Mouse (Mus musculus) testis, postnatal 14 days (tissue): ENCODE data around the gene Zmym6.
"Not testable (repeated sequence)": the region's sequence is repeated elsewhere in the genome, so short reads cannot be mapped to it uniquely, and the experiment has no call there.

ENCODE experiments used
- DNase-seq: peaks from one replicate; pipeline ENCODE4 v3.0.0; 2021; ENCODE audit warnings: low spot score

Zmym6 gene

GRCm38 (mm10) chr4:127076875-127077548, at the start of gene Zmym6:
Gene Zmym6 (plus strand): TSS chr4:127077383.
- DNase-seq, result peak; percentile 96

GRCm38 (mm10) chr4:127037158-127037557, 40.0 kb upstream of the Zmym6 start:
- no peak for DNase-seq

DNA sequence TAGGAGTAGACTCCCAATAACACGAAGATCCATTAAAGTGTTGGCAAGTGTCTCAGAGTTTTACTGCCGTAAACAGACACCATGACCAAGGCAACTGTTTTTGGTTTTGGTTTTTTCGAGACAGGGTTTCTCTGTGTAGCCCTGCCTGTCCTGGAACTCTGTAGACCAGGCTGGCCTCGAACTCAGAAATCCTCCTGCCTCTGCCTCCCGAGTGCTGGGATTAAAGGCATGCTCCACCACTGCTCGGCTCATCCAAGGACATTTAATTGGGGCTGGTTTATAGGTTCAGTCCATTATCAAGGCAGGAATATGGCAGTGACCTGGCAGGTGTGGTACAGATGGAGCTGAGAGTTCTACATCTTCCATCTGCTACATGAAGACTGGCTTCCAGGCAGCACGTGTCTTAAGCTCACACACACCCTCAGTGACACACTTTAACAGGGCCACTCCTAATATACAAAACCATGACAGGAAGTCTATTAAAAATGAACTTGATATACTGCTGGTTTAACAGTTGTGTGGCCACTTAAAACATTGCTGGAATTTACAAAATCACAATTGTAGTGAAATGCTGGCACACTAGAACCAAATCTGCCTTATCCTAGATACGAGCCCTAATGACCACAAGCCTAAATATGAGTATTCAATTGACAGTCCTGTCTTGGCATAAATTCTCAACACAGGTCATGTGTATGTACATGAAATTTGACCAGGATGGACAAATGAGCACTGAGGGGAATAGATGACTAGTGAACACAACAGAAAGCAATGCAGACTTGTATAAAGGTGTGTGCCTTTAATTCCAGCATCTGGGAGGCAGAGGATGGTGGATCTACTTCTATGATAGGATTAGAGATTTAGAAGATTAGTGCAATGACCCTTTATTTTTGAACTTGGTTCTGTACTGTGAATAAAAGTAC, 39.0 kb upstream of the Zmym6 start:
- no peak for DNase-seq

DNA sequence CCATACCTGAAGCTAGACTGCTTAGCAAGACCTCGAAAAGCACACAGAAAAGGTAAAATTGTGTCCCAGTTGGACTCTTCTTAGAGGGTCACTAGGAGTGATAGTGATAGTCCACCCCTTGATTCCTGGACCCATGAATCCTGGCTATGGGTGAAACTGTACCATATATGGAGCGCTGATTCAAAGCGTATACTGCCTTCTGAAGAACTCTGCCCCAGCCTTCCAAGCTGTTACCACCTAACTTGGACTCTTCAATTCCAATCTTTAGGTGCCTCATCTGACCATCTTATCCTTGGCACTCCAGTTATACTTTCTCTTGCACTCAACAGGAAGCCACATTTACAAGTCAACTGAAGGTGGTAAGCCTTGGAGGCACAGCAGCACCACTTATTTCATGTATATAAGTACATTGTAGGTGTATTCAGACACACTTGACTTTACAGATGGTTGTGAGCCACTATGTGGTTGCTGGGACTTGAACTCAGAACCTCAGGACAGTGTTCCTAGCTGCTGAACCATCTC, 38.3 kb upstream of the Zmym6 start:
- DNase-seq, result no peak

DNA sequence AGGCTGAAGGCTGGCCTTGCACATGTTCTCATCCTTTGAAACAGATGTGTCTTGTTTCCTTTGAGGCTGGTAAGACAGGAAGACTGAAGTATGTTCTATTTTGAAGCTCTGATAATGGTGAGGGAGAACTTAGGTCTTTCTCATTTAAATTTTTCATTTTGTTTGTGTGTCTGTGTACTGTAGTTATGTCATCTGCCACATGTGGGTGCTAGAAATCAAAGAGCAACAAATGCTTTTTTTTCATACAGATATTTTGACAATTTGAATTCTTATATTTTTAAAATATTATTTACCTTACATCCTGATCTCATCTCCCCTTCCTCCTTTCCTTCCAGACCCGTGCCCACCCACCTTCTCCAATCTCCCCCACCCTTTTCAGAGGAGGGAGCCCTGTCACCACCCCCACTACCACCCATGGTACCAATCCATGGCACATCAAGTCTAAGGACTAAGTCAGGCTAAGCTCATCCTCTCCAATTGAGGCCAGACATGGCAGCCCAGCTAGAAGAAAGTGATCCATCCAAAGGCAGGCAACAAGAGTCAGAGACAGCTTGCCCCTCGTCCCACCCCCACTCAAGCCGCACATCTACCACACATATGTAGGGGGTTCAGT, 37.2 kb upstream of the Zmym6 start:
- DNase-seq, result no peak

- no peak for DNase-seq
Measured at GRCm38 (mm10) chr4:127043540-127043939, 33.6 kb upstream of the Zmym6 start.

DNA sequence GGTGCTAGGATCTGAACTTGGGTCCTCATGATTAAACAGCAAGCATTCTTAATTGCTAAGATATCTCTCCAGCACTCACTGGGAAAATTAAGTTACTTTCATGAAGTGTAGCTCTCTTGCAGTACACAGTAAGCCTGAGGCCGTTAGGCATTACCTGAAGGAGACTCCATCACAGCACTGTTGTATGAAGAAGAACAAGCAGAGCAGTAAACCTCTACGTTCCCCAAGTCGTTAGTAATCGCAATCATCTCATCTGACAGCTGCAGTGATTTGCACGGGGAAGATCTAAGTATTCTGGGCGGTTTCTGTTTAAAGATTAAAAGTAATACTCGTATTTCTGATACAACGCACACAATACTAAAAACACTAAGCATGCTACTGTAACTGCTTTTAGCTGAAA, 26.1 kb upstream of the Zmym6 start:
- DNase-seq, result no peak

GRCm38 (mm10) chr4:127053071-127053470, 24.1 kb upstream of the Zmym6 start:
- no peak for DNase-seq

GRCm38 (mm10) chr4:127054522-127055198, 22.5 kb upstream of the Zmym6 start:
- DNase-seq, result no peak

DNA sequence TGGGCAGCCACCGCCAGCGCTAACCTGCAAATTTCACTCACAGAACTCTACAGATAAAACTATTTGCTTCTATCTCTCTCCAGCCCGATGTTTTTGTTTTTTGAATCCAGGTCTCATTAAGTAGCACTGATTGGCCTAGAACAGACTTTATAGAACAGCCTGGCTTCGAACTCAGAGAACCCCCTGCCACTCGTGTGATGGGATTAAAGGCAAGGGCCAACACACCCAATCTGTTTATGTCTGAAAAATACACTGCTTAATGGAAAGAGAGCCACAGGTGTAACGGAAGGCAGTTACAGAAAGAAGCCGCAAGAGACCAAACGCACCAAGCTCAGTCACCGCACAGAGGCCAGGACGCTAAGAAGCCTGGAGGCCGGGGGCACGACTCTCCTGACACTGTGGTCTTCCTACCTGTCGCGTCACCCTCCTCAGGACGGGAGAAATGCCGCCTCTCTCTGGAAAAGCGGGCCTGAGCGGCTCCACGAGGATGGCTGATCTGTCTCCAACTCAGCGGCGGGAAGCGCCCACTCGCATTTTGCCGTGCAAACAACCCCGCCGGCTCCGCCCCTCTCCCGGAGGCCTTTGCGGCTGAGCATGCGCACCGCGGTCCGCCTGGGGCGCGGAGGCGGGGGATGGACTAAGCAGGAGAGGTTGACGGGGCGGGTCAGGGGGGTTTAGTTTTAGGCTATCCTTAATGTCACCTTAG, 16.4 kb upstream of the Zmym6 start, which contains the start of gene Zmym1:
Gene Zmym1 (minus strand): TSS at position 568 of the 706 bp plus-strand sequence.
- DNase-seq, result peak; percentile 91

- no peak for DNase-seq
Measured at GRCm38 (mm10) chr4:127064051-127064450, 13.1 kb upstream of the Zmym6 start.

- no peak for DNase-seq
Measured at GRCm38 (mm10) chr4:127074915-127075314, 2.3 kb upstream of the Zmym6 start.

DNA sequence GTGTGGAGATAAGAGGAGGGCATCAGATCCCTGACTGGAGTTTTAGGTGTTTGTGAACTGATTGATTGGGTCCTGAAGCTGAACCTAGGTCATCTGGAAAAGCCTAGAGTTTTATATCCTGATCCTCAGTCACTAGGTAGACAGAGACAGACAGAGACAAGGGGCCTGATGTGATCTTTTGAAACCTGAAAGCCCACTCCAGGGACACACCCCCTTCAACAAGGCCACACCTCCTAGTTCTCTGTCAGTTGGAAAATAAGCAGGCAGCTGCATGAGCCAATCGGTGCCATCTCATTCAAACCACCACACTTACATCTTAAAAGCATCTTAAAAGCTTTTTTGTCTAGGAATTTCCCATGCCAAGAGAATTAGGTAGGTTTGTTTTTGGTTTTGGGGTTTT, 3.6 kb downstream of the Zmym6 start:
- no peak for DNase-seq

DNA sequence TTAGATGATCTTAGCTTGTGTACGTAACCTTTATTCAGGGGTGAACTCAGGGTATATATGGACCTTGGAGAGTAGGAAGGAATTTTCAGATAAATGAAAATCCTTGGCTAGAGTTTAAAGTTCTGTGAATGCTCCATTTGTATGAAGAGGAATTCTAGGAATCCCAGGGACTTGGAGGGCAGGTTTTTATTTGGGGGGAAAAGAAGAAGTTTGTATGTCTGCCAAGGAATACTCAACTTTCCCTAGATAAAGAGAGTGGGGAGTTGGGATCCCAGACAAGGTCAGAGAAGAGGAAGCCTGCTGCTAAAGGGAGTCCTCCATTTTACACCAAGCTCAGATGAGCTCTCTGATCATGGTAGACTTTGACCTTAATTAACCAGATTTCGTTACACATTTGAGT, 5.9 kb downstream of the Zmym6 start:
- DNase-seq, result no peak

DNA sequence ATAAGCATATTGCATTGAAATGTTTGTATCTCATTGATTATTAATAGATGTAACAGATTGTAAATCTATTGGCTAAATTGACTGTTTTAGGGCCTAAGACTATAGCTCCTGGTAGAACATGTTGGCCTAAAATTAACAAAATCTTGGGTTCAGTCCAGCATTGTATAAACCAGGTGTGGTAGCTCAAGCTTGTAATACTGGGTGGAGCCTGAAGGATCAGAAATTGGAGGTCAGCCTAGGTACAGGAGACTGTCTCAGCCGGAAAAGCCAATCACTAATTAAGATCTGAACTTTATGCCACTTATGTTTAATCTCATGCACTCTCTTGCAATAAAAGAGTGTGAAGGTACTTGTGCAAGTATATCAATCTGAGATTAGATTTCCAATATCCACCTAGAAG, 8.6 kb downstream of the Zmym6 start:
- no peak for DNase-seq

DNA sequence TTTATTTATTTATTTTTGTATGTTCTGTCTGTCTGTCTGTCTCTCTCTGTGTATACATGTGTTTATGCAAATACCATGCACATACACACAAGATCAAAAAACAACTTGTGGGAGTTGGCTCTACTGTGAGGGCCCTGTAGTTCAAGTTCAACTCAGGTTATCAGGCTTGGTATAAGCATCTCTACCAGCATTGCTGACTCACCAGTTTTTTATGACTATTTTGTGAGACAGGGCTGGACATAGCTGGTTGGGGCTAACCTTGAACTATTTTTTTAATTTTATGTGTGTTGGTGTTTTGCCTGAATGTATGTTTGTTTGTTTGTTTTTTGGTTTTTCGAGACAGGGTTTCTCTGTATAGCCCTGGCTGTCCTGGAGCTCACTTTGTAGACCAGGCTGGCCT, 14.0 kb downstream of the Zmym6 start:
- no peak for DNase-seq

GRCm38 (mm10) chr4:127095090-127095489, 17.9 kb downstream of the Zmym6 start:
- DNase-seq, result no peak

DNA sequence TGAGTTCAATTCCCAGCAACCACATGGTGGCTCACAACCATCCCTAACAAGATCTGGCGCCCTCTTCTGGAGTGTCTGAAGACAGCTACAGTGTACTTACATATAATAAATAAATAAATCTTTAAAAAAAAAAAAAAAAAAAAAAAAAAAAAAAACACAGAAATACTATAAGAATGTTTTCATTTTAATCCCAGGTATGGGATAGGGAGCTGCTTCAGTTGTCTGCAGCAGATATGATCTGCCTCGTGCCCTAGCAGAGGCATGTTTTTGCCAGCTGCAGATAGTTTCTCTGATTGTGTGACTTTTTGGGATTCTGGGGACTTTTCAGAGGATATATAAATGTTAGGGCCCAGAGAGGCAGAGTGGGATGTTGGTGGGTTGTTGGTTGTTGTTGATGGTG, 22.4 kb downstream of the Zmym6 start:
- DNase-seq, result not testable (repeated sequence)

DNA sequence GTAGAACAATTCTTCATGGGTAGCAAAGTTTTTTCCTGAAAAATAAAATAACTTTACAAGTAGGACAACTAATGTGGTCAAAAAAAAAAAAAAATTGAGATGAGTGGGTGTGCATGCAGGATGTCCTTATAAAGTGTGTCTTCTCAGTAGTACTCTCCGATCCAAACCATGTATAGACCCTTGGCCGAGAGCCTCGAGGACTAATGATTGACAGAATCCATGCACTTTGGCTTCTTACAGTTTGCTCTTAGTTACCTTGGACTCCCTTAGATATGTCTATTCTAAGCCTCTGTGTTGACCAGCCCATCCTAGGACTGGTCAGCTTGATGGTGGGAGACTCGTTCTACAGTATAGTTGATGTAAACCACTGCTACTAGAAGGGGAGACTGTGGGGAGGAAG, 30.4 kb downstream of the Zmym6 start:
- no peak for DNase-seq

DNA sequence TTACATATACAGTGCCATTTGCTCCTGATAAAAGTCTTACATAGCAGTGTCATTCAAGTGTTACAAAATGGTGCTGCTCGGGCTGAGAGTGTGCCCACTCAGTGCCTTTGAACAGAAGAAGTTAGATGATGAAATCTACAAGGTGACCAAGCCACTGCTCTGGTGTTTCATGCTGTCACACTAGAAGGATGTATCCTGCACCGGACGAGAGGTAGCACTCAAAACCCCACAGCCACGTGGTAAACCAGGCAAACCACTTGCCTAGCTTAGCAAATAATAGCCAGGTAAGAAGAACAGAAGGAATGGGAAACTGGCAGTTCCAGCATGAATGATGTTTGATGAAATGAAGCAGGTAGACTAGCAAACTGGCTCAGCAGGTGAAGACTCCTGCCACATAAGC, 33.4 kb downstream of the Zmym6 start:
- no peak for DNase-seq

DNA sequence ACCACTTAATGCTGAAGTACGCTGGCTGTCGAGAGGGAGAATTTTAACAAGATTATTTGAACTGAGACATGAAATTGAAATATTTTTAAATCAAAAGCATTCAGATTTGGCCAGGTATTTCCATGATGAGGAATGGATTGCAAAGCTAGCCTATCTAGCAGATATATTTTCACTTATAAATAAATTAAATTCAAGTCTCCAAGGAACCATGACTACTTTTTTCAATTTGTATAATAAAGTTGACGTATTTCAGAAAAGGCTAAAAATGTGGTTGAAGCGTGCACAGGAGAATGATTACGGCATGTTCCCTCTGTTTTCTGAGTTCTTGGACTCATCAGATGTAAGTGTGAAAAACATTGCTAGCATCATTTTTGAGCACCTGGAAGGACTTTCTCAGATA, 46.2 kb downstream of the Zmym6 start, which contains the start of gene Tmem35b:
Gene Tmem35b (plus strand): TSS at position 301 of the 400 bp plus-strand sequence.
- no peak for DNase-seq
